Mouse (Mus musculus) 3134 (cell line): ENCODE data around the gene Msi1.
A peak's percentile ranks its signal among the peaks of the same experiment; 100 is the strongest.

Experiments used
- DNase-seq: peaks from one replicate; pipeline ENCODE4 v3.0.0-alpha.2; 2011; ENCODE audit warnings: low spot score; ENCODE audit not compliant: insufficient read length; ENCODE audit errors: extremely low read depth

Gene Msi1

DNA sequence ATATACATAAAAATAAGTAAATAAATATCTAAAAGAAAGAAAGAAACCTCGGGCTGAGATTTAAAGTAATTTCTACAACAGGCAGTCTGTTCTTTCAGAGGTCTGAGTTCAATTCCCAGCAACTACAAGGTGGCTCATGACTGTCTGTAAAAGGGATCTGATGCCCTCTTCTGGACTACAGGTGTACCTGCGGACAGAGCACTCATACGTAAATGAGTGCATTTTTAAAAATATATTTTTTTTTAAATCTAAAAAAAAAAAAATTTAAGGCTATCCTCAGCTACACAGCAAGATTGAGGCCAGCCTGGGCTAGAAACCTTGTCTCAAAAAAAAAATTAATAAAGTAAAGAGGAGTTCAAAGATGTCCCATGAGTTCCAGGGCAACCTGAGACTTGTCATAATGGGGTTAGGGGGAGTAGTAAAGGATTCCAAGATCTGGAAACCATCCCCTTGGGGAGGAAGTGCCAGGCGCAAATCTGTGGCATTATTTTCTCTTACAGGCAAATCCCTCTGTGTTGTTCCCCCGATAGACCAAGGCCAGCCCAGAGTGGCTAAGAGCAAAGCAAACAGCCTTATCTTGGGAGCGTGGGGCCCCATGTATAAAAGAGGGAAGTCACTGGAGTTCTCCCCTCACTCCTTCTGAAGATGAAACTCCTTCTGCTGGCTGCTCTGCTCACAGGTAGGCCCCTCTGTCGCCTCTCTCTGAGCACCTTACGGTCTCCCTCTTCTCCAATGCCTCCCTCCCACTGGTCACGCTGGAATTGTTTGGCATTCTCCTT is 36.4 kb downstream of the Msi1 start, which contains the start of gene Pla2g1b:
TSS of gene Pla2g1b (plus strand) at position 621 of the 779 bp plus-strand sequence.
- DNase-seq, result no peak

DNA sequence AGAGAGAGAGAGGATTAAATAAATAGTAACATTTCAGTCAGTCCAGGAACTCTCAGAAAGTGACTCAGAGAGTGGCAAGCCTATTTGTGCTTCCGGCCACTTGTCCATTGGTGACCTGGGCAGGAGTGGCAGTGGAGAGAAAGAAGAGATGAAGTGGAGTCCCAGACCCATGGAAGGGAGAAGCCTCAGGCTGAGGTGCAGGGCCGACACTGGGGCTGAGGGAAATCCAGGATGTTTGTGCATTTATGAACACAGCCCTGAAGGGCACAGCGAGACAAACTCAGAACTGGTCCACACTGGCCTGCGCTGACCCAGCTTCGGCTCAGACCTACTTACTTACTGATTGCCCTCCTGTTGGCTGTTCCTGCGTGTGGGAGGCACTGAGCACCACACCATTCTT is 40.4 kb downstream of the Msi1 start:
- peak; percentile 63 for DNase-seq

DNA sequence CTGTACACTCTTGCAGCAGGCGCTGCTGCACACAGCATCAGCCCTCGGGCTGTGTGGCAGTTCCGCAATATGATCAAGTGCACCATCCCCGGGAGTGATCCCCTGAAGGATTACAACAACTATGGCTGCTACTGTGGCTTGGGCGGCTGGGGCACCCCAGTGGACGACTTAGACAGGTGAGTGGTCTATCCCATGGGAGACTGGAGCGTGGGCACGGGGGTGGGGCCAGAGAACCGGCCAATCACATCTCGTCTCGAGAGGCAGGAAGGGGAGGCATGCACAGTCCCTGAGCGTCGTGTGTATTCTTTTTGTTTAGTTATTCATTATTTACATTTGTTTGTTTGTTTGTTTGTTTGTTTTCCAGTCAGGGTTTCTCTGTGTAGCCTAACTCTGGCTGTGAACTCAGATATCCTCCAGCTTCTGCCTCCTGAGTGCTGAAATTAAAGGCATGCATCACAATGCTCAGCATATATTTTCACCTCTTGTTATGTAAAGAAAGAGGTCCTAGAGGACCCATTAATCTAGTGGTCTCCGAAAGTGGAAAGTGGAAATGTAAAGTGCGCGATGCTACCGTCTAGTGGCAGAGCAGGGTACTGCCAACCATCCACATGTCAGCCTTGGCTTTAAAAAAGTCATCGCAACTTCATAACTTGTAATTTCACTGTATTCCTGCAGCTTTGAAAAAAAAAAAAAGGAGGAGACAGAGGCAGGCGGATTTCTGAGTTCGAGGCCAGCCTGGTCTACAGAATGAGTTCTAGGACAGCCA is 41.5 kb downstream of the Msi1 start:
- no peak for DNase-seq

DNA sequence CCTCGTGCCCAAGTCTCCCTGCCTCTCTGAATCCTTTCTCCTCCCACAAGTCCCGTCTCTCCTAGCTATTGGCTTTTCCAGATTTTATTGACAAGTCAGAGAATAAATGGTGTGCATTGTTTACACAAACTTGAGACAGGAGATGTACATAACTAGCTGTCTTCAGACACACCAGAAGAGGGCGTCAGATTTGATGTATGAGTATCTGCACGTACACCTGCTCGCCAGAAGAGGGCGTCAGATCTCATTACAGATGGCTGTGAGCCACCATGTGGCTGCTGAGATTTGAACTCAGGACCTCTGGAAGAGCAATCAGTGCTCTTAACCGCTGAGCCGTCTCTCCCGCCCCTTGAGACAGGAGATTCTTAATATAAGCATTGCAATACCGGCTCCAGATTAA is 43.8 kb downstream of the Msi1 start:
- DNase-seq, result no peak

DNA sequence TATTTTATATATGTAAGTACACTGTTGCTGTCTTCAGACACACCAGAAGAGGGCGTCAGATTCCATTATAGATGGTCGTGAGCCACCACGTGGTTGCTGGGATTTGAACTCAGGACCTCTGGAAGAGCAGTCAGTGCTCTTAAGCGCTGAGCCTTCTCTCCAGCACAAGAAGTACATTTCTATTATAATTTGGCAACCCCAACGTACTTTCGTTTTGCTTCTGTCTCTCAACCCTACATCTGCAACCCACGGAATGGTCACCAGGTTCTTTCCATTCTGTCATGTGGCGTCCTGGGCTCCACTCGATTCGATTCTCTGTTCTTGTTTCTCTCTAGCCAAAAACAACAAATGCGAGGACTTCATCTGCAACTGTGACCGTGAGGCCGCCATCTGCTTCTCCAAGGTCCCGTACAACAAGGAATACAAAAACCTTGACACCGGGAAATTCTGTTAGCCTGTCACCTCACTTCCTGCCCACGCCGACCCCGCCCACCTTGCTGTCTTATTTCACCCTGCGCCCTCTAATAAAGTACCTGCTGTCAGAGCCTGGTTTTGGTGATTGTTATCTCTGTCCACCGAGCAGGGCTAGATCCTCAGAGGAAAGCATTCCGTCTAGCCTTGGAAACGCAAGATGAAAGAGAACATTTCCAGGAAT is 44.9 kb downstream of the Msi1 start:
- no peak for DNase-seq

DNA sequence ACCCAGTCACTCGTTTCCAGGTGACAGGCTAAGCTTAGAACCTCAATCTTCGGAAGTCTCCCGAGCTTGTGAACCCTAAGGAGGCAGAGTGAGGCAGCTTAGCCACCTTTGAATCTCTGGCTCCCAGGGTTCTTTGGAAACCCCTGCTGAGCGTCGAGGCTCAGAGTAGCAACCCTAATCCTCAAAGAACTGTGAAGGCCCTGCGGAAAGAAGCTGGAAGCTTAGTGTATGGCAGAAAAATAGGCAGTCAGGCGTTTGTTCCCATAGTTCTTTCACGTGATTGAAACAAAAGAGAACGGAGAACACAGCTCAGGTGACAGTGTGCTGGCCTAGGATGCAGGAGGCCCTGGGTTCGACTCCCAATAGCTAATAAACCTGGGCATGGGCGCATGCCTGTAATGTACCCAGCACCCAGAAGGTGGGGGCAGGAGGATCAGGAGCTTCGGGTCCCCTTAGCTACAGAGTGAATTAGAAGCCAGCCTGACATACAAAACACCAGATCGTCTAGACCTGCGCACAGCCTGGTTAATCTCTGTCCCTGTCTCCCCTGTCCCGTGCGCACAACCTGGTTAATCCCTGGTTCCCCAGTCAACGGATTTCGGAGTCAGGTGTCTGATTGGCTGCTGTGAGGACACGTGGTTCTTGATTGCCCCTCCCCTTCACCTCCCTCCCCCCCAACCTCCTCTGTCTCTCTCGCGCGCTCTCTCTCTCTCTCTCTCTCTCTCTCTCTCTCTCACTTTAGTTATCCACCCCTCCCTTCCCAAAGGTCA is 46.1 kb downstream of the Msi1 start:
- DNase-seq, result no peak

DNA sequence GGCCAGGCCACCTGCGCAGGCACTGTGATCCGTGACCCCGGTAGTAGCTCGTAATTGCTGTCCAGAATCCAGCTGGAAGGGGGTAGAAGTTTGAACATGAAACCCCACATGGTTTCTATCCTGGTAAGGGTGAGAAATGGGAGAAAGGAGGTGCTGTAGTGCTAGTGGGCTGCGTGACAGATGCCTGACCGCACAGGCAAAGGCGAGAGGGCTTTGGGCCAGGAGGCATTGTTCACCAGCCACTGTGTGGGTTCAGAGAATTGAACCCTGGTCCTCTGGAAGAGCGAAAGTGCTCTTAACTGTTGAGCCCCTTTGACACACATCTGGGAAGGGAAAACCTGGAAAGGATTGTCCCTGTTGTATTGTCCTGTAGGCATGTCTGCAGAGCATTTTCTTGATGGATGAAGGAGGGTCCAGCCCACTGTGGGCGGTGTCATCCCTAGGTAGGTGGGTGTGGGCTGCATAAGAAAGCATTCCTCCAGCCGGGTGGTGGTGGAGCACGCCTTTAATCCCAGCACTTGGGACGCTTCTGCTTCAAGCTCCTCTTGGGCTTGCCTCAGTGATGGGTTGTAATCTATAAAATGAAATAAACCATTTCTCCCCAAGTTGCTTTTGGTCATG is 46.8 kb downstream of the Msi1 start:
- no peak for DNase-seq

DNA sequence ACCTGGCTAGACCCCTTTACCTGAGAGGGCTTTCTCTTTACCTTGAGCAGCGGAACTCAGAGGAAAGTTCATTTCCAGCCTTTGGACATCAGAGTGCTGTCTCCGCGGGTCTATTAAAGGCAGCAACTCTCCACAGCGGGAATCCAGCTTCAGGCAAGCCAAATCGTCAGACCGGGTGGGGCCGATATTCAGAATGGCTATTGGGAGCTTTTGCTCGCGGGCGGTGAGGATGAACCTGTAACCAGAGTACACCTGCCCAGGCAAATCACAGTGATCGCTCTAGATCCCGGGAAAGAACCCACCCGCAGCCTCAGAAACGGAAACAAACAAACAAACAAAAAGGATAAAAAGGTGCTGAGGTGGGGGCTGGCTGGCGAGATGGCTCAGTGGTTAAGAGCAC is 50.2 kb downstream of the Msi1 start:
- no peak for DNase-seq

DNA sequence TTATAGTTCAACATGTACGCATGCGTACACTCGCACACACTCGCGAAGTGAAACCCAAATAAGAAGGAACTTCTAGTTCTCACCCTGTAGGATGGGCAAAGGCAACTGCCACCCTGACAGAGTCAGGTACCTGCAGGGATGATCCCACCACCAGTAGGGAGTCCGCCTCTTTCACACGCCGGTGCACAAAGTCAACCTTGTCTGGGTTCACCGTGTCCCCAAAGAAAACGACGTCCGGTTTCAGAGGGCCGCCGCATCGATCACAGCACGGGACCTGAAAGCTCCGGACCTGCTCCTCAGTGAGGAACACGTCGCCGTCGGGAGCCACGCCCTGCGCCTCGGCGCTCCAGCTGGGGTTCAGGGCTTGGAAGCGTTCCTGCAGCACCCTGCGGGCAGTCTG is 50.7 kb downstream of the Msi1 start:
- no peak for DNase-seq

DNA sequence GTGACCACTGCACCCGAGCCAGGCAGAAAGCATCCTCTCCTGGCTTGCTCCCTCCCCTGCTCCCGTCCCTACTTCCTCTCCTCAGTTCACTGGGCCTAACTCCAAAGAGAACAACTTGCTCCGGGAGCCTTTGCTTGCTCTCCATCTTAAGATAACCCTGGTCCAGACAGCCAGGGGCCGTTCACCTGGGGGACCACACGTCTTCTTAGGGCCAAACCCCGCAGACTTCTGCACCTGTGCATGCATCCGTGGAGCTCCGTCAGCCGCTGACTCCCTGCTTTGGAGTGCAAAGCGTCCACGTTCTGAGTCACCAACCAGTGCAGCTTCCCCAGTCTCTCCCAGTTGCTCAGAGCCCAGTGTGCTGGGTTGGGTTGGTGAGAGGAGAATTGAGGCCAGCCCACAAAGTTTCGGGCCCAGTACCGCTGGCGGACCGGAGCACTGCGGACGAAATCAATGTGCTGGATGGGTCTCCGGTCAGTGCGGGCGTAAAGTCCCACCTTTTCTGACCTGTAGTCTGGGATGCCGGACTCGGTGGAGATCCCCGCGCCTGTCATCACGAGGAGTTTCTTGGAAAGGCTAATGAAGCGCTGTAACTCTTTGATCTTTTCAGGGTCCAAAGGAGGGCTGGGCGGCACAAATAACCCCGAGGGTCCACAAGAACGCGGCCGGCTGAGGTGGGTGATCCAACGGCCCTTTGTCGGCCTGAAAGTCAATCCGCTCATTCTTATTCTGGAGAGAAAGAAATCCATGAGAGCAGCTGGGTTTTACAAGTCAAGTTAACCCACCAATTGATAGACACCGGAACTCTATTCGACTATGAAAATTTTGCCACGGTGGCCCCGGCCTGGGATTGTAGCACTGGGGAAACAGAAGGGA is 53.2 kb downstream of the Msi1 start:
- no peak for DNase-seq

DNA sequence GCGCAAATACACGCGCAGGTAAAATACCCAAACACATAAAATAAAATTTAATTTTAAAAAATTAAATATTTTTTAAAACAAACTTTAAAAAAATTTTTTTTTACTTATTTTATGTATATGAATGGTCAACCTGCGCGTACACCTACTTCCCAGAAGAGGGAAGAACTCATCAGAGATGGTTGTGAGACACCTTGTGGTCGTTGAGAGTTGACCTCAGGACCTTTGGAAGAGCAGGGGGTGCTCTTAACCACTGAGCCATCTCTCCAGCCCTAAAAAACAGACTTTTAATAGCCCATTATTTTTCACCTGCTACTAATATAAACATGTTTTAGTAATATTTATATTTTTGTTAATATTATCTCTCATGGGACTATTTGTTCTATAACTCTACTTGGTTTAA is 54.0 kb downstream of the Msi1 start:
- no peak for DNase-seq

DNA sequence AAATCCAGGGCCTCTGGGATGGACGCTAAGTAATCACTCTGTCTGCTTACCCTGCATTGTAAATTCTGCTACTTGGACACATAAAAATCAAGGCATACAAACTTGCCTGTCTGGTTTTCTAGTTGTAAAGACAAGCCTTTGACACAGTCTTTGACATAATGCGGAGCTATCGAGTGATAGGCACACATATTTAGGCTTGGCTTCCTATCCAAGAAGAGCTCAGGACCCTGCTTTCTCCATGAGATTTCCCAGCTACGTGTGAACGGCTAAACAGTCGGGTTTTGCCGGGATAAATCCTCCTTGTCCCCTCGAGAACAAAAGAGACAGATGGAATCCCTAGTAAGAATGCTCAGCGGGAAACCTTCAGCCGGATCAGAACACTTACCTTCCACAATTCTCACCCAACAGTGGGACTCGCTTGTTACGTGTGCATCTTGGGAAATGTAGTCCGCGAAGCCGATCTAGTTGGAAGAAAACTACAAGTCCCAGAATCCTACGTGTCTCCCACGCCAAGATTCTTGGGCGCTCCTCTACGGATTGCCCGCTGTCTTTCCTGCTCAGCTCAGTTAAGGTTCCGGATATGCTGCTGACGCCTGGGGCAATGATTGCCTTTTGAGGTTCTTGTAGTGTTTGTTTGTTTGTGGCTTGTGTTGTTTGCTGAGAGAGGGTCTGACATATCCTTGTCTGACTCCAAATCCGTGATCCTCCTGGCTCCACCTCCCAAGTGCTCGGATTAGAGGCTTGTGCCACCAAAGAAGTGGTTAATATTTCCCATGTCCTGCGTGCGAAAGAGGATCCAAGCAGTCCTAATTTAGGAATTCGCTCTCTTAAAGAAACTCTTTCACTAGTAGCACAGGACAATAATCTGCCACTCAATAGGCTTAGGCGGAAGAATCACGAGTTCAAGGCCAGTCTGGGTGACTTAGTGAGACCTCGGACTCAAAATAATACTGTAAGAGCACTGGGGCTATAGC is 54.8 kb downstream of the Msi1 start, which contains the start of gene Sirt4:
TSS of gene Sirt4 (minus strand) at position 779 of the 974 bp plus-strand sequence.
- peak; percentile 70 for DNase-seq

DNA sequence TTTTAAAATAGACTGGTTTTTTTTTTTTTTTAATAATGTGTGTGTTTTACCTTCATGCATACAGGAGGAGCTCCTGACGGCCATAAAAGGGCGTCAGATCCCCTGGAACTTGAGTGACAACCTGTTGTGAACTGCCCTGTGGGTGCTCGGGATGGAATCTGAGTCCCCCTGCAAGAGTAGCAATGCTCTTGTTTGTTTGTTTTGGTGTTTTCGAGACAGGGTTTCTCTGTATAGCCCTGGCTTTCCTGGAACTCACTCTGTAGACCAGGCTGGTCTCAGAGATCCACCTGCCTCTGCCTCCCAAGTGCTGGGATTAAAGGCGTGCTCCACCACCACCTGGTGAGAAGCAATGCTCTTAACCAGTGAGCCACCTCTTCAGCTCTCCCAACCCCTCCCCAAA is 55.6 kb downstream of the Msi1 start:
- no peak for DNase-seq

DNA sequence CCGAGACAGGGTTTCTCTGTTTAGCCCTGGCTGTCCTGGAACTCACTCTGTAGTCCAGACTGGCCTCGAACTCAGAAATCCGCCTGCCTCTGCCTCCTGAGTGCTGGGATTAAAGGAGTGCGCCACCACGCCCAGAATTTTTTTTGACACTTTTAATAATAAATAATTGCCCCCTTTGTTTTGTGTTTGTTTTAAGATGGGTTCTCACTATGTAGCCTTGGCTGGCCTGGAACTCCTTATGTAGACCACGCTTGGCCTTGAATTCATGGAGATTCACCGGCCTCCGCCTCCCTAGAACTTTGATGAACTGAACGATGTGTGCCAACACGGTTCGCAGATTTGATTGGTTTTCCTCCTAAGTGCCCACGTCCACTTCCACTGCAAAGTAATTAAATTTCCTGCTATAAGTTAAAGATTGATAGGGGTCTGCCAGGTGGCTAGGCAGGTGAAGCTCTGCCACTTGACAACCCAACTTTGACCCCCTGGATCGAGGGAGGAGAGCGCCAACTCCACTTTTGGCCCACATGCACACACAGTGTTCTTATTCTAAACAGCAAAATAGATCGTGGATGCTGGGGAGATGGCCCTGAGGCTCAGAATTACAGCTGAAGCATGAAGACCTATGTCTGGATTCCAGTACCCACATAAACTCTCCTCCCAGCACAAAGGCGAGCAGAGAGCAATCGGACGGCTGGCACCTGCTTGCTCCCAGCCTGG is 56.2 kb downstream of the Msi1 start:
- no peak for DNase-seq

DNA sequence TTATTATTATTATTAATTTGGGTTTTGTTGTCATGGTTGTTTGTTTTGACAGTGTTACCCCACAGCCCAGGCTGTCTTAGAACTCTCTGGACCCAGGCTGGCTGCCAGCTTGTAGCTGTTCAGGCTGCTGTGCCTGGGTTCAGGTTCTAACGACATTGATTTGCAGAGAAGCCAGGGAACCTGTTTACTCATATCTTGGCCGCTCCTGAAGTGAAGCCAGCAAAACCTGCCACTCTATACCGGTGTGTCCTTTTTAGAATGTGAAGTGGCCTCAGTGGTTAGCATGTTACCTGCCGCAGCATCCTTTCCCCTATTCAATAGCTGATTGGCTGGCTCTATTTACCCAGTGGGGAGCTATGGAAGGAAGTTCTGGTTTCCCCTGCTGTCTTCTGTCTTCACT is 57.3 kb downstream of the Msi1 start:
- DNase-seq, result no peak

DNA sequence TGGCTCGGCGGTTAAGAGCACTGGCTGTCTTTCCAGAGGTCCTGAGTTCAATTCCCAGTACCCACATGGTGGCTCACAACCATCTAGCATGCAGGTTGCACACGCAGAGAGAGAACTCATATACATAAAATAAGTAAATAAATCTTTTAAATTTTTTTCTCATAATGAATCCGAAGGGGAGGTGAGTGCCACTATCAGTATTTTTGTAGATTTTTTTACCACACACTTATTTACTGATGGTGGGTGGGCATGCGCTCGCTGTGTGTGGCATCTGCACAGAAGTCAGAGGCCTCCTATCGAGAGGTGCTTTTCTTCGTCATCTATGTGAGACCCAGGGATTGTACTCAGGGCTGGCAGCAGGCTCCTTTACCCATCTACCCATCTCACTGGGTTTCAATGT is 58.0 kb downstream of the Msi1 start:
- DNase-seq, result no peak

DNA sequence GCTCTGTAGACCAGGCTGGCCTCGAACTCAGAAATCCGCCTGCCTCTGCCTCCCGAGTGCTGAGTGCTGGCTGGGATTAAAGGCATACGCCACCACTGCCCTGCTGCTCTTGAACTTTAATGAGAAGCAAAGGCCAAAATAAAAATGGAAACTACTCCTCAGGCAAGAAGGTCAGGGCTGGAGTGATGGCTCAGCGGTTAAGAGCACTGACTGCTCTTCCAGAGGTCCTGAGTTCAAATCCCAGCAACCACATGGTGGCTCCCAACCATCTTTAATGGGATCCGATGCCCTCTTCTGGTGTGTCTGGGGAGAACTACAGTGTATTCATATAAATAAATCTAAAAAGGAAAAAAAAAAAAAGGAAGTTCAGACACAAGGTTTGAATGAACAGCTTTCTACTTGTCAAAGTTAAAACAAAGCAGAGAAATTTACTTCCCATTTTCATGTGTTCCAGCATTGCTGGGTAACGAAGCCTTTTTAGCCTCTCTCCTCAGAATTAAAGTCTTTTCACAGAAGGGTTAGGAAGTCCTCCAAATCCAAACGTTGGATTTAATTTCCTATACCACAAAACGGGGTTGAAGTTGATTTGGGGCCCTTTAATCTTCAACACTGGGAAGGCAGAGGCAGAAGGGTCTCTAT is 58.7 kb downstream of the Msi1 start:
- no peak for DNase-seq
